Mouse (Mus musculus): Measurements from ENCODE around the gene Apoh. TPM values are rescaled to one million over a fixed set of nuclear protein-coding genes. Genes with fewer than 3 reads are reported as not detected.

The Apoh gene
- polyA plus RNA-seq, 1 experiment from 2014 or later: 0.47 TPM

- DNase-seq: no peak
- ATAC-seq (ENCODE audit: low FRiP score, low TSS enrichment): no peak
- 86% methylated on average over 10 of the region's 10 CpGs for WGBS
- Histone ChIP-seq H3K4me1 (ENCODE audit: control insufficient read depth, insufficient read depth, low read length) (peaks cover 25% of the 10 kb centered on the region), H3K4me3 (replicated peaks; ENCODE audit: low read depth, low read length) (no peak overlapping the region), H3K4me2 (ENCODE audit: low read length) (no peak overlapping the region), H3K9ac (replicated peaks; ENCODE audit: low read length) (no peak overlapping the region), H3K36me3 (ENCODE audit: control insufficient read depth, insufficient read depth, low read length) (no peaks in the 10 kb centered on the region), H3K9me3 (ENCODE audit: control insufficient read depth, low read length) (no peaks in the 10 kb centered on the region), H3K27ac (replicated peaks; ENCODE audit: low read depth, low read length) (no peak overlapping the region), H3K27me3 (ENCODE audit: control insufficient read depth, insufficient read depth, low read length) (no peaks in the 10 kb centered on the region)
Measured at GRCm38 (mm10) chr11:108301796-108302490, 41.2 kb upstream of the Apoh start.

DNA sequence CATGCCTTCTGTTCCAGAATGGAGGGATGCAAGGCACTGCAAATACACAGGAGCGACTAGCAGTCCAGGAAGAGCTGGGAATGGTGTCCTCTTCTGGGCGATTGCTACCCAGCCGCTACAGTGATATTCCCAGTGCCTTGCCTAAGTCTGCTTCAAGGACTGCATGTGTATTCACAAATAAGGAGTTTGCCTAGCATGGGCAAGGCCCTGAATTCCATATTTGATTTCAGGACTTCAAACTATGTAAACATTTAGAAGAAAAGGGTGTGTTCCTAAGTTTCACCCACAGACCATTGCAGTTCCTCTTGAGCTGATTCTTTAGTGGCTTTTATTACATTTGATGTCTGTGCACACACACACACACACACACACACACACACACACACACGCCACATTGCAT, 39.4 kb upstream of the Apoh start:
- Histone ChIP-seq H3K36me3 (ENCODE audit: control insufficient read depth, insufficient read depth, low read length) (no peaks in the 10 kb centered on the region), H3K4me1 (ENCODE audit: control insufficient read depth, insufficient read depth, low read length) (0 out of 2 replicates have a peak, but pooled peaks cover 10% of the 10 kb centered on the region), H3K4me2 (ENCODE audit: low read length) (no peak overlapping the region), H3K27ac (replicated peaks; ENCODE audit: low read depth, low read length) (no peak overlapping the region), H3K9ac (replicated peaks; ENCODE audit: low read length) (no peak overlapping the region), H3K27me3 (ENCODE audit: control insufficient read depth, insufficient read depth, low read length) (no peaks in the 10 kb centered on the region), H3K4me3 (replicated peaks; ENCODE audit: low read depth, low read length) (no peak overlapping the region), H3K9me3 (ENCODE audit: control insufficient read depth, low read length) (no peaks in the 10 kb centered on the region)
- DNase-seq: no peak
- WGBS: 97% methylated on average over 4 of the region's 4 CpGs
- no peak for ATAC-seq (ENCODE audit: low FRiP score, low TSS enrichment)

- DNase-seq (no peak), ATAC-seq (ENCODE audit: low FRiP score, low TSS enrichment) (no peak)
- no peak overlapping the region for H3K4me3 ChIP-seq (replicated peaks; ENCODE audit: low read depth, low read length)
- 88% methylated on average over 7 of the region's 7 CpGs for WGBS
- H3K4me2 ChIP-seq (ENCODE audit: low read length): no peak overlapping the region
- H3K27ac ChIP-seq (replicated peaks; ENCODE audit: low read depth, low read length): no peak overlapping the region
- no peaks in the 10 kb centered on the region for H3K4me1 ChIP-seq (ENCODE audit: control insufficient read depth, insufficient read depth, low read length)
- no peaks in the 10 kb centered on the region for H3K9me3 ChIP-seq (ENCODE audit: control insufficient read depth, low read length)
- H3K9ac ChIP-seq (replicated peaks; ENCODE audit: low read length): no peak overlapping the region
- no peaks in the 10 kb centered on the region for H3K27me3 ChIP-seq (ENCODE audit: control insufficient read depth, insufficient read depth, low read length)
- no peaks in the 10 kb centered on the region for H3K36me3 ChIP-seq (ENCODE audit: control insufficient read depth, insufficient read depth, low read length)
Measured at GRCm38 (mm10) chr11:108307258-108307657, 35.9 kb upstream of the Apoh start.

GRCm38 (mm10) chr11:108308253-108308652, 34.9 kb upstream of the Apoh start:
- WGBS: 97% methylated on average over 5 of the region's 5 CpGs
- DNase-seq: no peak
- Histone ChIP-seq H3K9ac (replicated peaks; ENCODE audit: low read length) (no peak overlapping the region), H3K27me3 (ENCODE audit: control insufficient read depth, insufficient read depth, low read length) (no peaks in the 10 kb centered on the region), H3K4me3 (replicated peaks; ENCODE audit: low read depth, low read length) (no peak overlapping the region), H3K9me3 (ENCODE audit: control insufficient read depth, low read length) (no peaks in the 10 kb centered on the region), H3K27ac (replicated peaks; ENCODE audit: low read depth, low read length) (no peak overlapping the region), H3K4me1 (ENCODE audit: control insufficient read depth, insufficient read depth, low read length) (no peaks in the 10 kb centered on the region), H3K36me3 (ENCODE audit: control insufficient read depth, insufficient read depth, low read length) (no peaks in the 10 kb centered on the region), H3K4me2 (ENCODE audit: low read length) (no peak overlapping the region)
- no peak for ATAC-seq (ENCODE audit: low FRiP score, low TSS enrichment)

DNA sequence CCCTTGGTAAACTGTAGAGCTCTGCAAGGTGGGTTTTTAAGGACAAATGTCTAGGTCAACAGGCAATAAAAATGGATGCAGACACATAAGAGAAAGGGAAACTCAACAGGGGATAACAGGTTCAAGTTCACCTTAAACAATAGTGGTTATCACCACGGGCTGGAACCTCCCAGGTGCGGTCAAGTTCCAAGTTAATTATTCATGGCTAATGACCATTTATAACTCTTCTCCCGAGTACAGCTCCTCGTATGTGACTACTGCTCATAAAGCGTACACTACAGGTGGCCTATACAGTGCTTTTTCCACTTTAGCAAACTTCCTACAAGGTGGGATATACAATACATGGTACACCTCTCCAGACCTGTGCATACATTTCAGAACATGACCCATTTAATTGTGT, 33.4 kb upstream of the Apoh start:
- 93% methylated on average over 5 of the region's 5 CpGs for WGBS
- H3K4me3 ChIP-seq (replicated peaks; ENCODE audit: low read depth, low read length): no peak overlapping the region

GRCm38 (mm10) chr11:108311912-108312311, 31.2 kb upstream of the Apoh start:
- WGBS: 81% methylated on average over 2 of the region's 2 CpGs
- Histone ChIP-seq H3K4me2 (ENCODE audit: low read length) (no peak overlapping the region), H3K27me3 (ENCODE audit: control insufficient read depth, insufficient read depth, low read length) (no peaks in the 10 kb centered on the region), H3K4me3 (replicated peaks; ENCODE audit: low read depth, low read length) (no peak overlapping the region), H3K4me1 (ENCODE audit: control insufficient read depth, insufficient read depth, low read length) (no peaks in the 10 kb centered on the region), H3K27ac (replicated peaks; ENCODE audit: low read depth, low read length) (no peak overlapping the region), H3K9me3 (ENCODE audit: control insufficient read depth, low read length) (no peaks in the 10 kb centered on the region), H3K9ac (replicated peaks; ENCODE audit: low read length) (no peak overlapping the region), H3K36me3 (ENCODE audit: control insufficient read depth, insufficient read depth, low read length) (no peaks in the 10 kb centered on the region)
- no peak for DNase-seq
- ATAC-seq (ENCODE audit: low FRiP score, low TSS enrichment): no peak

More for the DNA sequence above, 33.4 kb upstream of the Apoh start:
- no peak overlapping the region for H3K9ac ChIP-seq (replicated peaks; ENCODE audit: low read length)
- no peaks in the 10 kb centered on the region for H3K36me3 ChIP-seq (ENCODE audit: control insufficient read depth, insufficient read depth, low read length)
- no peaks in the 10 kb centered on the region for H3K4me1 ChIP-seq (ENCODE audit: control insufficient read depth, insufficient read depth, low read length)
- no peaks in the 10 kb centered on the region for H3K27me3 ChIP-seq (ENCODE audit: control insufficient read depth, insufficient read depth, low read length)
- H3K9me3 ChIP-seq (ENCODE audit: control insufficient read depth, low read length): no peaks in the 10 kb centered on the region
- DNase-seq (no peak), ATAC-seq (ENCODE audit: low FRiP score, low TSS enrichment) (no peak)
- H3K4me2 ChIP-seq (ENCODE audit: low read length): no peak overlapping the region
- H3K27ac ChIP-seq (replicated peaks; ENCODE audit: low read depth, low read length): no peak overlapping the region

GRCm38 (mm10) chr11:108312516-108312915, 30.6 kb upstream of the Apoh start:
- Histone ChIP-seq H3K27me3 (ENCODE audit: control insufficient read depth, insufficient read depth, low read length) (no peaks in the 10 kb centered on the region), H3K36me3 (ENCODE audit: control insufficient read depth, insufficient read depth, low read length) (no peaks in the 10 kb centered on the region), H3K4me3 (replicated peaks; ENCODE audit: low read depth, low read length) (no peak overlapping the region), H3K27ac (replicated peaks; ENCODE audit: low read depth, low read length) (no peak overlapping the region), H3K9me3 (ENCODE audit: control insufficient read depth, low read length) (no peaks in the 10 kb centered on the region), H3K4me2 (ENCODE audit: low read length) (no peak overlapping the region), H3K9ac (replicated peaks; ENCODE audit: low read length) (no peak overlapping the region), H3K4me1 (ENCODE audit: control insufficient read depth, insufficient read depth, low read length) (no peaks in the 10 kb centered on the region)
- ATAC-seq (ENCODE audit: low FRiP score, low TSS enrichment) (no peak), DNase-seq (no peak)
- WGBS: 82% methylated on average over 5 of the region's 5 CpGs

- Histone ChIP-seq H3K4me2 (ENCODE audit: low read length) (no peak overlapping the region), H3K4me3 (replicated peaks; ENCODE audit: low read depth, low read length) (no peak overlapping the region), H3K9me3 (ENCODE audit: control insufficient read depth, low read length) (no peaks in the 10 kb centered on the region), H3K27me3 (ENCODE audit: control insufficient read depth, insufficient read depth, low read length) (no peaks in the 10 kb centered on the region), H3K27ac (replicated peaks; ENCODE audit: low read depth, low read length) (no peak overlapping the region), H3K9ac (replicated peaks; ENCODE audit: low read length) (no peak overlapping the region), H3K36me3 (ENCODE audit: control insufficient read depth, insufficient read depth, low read length) (no peaks in the 10 kb centered on the region), H3K4me1 (ENCODE audit: control insufficient read depth, insufficient read depth, low read length) (no peaks in the 10 kb centered on the region)
- ATAC-seq (ENCODE audit: low FRiP score, low TSS enrichment) (no peak), DNase-seq (no peak)
- 88% methylated on average over 7 of the region's 7 CpGs for WGBS
Measured at GRCm38 (mm10) chr11:108315736-108316135, 27.4 kb upstream of the Apoh start.

DNA sequence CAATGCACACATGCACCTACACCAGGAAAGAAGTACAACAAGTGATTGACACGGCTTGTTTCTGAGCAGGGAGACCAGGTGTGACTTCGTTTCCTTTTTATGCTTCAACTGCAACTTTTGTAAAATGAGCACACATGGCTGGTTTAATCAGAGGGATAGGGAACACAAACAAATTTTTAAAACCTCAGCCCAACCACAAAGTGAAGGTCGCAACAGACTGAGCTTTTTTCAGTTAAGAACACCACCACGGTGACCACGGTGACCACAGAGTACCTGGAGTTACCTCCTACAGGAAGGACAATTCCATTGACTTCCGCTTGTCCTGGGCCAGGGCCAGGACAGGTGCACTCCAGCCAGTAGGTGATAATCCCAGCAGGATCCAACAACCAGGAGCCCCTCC, 25.3 kb upstream of the Apoh start:
- no peak overlapping the region for H3K4me3 ChIP-seq (replicated peaks; ENCODE audit: low read depth, low read length)
- no peaks in the 10 kb centered on the region for H3K9me3 ChIP-seq (ENCODE audit: control insufficient read depth, low read length)
- ATAC-seq (ENCODE audit: low FRiP score, low TSS enrichment): no peak
- H3K27ac ChIP-seq (replicated peaks; ENCODE audit: low read depth, low read length): no peak overlapping the region
- H3K27me3 ChIP-seq (ENCODE audit: control insufficient read depth, insufficient read depth, low read length): no peaks in the 10 kb centered on the region
- H3K36me3 ChIP-seq (ENCODE audit: control insufficient read depth, insufficient read depth, low read length): no peaks in the 10 kb centered on the region
- H3K4me2 ChIP-seq (ENCODE audit: low read length): no peak overlapping the region
- DNase-seq: no peak
- no peak overlapping the region for H3K9ac ChIP-seq (replicated peaks; ENCODE audit: low read length)
- 82% methylated on average over 6 of the region's 6 CpGs for WGBS
- no peaks in the 10 kb centered on the region for H3K4me1 ChIP-seq (ENCODE audit: control insufficient read depth, insufficient read depth, low read length)

Measured in midbrain, embryonic 14.5 days (tissue).